Mouse (Mus musculus): Measurements from ENCODE around the gene Ccdc194.
"Not testable (repeated sequence)": the region's sequence is repeated elsewhere in the genome, so short reads cannot be mapped to it uniquely, and the experiment has no call there.

Ccdc194 gene

DNA sequence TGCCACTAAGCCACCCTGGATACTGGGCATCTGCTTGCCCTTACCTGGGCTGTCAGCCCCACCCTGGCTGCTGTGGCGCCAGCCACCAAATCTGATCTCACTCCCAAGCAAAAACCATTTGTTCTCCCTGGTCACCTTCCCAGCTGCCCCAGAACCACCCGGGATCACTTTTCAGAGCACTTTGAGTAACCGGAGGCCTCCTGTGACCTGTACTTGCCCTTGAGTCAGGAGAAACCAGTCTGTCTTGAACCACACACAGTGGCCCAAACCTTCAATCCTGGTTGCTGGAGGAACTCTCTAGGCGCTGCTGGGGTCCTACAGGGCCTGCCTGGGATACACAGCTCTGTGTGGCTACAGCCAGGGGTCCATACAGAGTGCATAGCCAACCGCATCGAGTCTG is 27.3 kb upstream of the Ccdc194 start:
- peak; percentile 87 for DNase-seq

DNA sequence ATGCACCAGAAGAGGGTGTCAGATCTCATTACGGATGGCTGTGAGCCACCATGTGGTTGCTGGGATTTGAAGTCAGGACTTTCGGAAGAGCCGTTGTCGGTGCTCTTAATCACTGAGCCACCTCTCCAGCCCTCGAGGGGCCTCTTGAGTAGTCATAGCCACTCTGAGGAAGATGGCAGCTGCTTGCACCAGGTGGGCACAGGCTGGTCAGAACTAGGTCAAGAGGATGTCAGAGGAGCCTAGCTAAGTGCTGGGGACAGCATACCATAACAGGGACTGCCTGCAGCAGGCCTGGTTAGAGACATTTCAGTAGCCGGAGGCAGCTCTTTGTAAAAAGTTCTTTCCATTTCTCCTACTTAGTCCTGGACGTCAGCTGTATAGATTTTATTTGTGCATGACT is 25.2 kb upstream of the Ccdc194 start:
- no peak for DNase-seq

DNA sequence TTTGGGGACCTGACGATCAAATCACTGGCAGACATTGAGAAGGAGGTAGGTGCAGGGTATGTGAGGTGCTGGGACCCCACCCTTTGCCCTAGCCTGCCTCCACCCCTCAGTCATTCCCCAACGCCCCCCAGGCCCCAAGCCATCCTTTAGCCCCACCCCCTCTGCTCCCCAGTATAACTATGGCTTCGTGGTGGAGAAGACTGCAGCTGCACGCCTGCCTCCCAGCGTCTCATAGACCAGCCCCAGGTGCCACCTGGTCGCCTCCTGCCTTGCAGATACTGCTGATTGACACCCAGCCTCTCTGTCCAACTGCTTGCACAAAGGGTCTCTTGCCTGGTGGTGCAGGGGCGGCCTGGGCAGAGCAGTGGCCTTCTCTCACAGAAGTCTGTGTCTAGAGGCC is 22.1 kb upstream of the Ccdc194 start:
- DNase-seq, result no peak

DNA sequence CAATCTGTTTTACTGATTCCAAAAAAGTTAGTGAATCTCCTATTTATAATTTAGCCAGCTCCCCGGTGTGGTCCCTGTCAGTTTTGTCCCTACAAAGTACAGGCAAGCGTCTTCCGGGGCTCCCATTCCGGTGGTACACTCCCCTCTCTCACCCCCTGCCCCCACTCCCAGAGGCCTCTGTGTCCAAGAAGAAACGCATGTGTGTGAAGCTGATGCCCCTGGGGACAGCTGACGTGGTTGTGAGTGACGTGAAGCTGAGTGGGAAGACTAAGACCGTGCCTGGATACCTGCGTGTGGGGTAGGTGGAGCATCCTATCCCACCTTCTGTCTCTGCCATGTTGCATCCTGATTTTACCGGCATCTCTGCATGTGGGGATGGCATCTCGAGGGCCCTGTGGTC is 19.5 kb upstream of the Ccdc194 start:
- peak; percentile 90 for DNase-seq

DNA sequence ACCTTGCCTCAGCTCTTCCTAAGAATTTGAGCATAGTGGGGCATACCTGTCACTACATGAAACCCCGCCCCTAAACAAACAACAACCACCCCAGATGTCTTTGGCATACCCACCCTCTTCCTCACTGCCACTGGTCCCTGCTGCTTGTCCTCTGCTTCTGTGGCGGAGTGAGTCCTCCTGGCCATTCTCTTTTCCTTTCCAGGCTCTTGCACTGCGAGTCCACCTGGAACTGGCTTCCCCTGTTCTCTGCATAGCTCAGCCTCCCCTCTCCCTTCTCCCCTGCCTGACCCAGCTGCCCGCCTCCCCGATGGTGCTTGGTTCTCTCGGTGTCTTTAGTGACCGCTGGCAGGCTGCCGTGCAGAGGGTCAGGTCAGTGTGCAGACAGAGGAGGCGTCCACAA is 18.2 kb upstream of the Ccdc194 start:
- DNase-seq, result peak; percentile 91

DNA sequence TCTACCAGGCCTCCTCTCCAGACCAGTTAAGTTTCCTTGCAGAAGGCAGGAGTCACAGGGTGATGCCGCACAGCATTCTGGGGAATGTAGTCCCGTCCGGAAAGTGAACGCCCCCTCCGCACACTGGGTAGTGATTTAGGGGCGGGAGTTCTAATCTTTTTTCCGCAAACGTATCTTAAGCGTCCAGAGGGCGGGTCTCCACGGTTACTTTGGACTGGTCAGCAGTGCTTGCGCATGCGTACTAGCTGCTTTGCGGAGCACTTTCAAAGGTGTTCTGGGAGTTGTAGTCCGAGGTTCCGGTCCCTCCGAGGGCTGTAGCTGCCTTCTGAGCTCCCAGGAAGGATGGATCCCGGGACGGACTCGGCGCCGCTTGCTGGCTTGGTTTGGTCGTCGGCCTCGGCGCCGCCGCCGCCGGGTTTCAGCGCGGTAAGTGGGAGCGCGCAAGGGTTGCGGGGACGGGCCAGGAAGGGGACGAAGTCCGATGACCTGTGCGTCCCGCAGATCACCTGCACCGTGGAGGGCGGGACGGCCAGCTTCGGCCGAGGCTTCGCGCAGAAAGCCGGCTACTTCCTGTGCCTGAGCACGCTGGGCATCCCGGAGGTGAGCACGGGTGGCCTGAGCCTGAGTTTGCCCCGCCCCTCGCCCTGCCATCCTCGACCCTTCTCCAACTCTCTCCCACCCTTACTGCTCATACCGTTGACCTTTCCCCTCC is 17.3 kb upstream of the Ccdc194 start, which contains the start of gene Mvb12a:
Gene Mvb12a, plus strand, starts transcription at position 291 of the 712 bp plus-strand sequence.
- peak; percentile 100 for DNase-seq

DNA sequence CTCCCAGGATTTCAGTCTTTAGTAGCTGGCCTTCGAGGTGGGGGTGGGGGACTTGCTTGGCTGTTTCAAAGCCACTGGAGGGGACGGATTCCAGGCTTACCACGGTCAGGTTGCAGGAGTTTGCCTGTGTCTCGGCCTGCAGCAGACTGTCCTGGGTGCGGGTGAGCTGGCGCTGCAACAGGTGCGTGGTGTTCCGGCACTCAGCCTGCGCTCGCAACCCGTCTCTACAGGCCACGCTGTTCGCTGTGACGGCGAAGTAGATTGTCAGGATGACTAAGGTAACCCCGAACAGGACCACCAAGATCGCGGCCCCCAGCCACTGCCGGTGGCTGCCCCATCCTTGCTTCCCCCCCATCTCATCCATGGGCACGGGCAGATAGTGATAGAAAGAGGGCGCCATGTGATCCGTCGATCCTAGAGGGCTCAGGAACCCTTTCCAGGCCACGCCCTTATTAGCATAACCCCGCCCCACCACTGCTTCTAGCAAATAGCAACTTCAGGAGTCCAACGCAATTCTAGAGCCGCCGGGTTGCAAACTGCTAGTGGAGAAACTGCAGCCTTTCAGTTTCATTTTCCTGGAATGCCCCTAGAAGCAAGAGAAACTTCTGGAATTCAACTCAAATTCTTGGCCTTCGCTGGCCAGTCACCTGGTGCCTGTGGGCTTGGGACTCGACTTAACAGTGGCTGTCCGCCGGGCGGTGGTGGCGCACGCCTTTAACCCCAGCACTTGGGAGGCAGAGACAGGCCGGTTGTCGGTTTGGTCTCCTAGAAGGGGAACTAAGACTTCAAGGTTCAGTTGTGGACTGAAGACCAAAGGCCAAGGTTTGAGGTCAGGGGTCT is 11.7 kb upstream of the Ccdc194 start, which contains the start of gene Bst2:
Gene Bst2, minus strand, starts transcription at position 429 of the 840 bp plus-strand sequence.
- DNase-seq, result peak; percentile 100

DNA sequence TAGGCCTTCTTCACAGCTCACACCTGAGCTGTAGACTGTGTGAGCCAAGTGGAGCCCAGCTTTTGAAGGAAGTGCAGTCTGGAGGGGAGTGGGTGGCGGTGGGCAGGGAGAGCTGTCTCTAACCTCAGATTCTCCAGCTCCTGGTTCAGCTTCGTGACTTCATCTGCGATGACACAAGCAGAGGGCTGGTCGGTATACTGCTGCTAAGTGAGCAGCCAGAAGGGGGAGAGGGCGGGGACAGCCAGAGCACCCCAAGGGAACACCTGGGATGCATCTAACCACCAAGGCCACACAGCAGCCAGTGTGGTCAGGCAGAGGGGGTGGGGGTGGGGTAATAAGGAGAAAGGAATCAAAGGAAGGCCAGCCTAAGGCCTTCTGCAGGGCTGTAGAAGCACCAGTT is 10.2 kb upstream of the Ccdc194 start:
- peak; percentile 89 for DNase-seq

DNA sequence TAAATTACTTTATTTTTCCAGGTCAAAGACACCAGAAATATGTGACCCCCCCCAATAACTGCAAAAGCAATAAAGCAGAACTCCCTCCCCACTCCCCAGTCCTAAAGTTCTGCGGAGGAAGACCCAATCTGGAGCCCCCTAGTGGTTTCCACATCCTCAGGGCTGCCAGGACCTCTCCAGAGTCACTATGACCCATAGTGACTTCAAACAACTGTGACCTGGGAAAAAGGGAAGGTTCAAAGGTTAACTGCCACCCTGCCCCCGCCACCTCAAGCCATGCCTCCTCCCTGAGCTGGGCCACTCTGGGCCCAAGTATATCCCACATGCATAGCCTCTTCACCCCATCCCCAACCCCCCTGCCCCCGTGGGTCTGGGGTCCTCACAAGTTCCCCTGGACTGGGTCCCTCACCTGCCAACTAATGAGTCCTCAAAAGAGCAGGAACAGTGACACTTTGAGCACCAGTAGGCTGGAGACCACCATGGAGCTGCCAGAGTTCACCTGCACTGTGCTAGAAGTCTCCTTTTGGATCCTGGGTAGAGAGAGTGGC is 8.8 kb upstream of the Ccdc194 start:
- DNase-seq, result peak; percentile 93

DNA sequence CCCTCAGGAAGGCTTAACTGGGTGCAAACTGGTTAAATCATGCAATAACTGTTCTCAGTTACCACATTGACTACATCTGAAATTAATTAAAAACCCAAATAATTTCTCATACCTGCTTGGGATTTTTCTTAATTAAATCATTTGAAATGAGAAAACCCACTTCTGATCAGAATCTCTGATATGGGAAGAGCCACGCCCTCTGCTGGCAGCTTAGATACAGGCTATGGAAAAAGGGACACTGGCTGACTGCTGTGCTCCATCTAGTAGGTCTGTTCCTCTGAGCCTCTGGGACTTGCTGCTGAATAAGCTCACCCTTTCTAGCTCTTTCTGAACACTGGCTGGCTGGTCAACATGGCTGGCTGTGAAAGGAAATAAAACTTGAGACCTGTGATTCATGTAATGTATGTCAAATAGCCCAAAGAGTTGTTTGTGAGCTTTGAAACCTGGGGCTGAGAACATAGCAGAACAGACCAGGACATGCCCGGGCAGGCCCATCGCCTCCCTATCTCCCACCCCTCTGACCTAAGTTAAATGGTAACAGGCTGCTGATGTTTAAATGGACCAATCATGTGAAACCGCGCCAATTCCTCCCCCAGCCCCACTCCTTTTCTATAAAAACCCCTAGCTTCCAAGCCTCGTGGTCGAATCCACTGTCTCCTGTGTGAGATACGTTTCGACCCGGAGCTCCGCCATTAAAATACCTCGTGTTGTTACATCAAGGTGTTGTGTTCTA is 5.4 kb upstream of the Ccdc194 start:
- peak; percentile 92 for DNase-seq

DNA sequence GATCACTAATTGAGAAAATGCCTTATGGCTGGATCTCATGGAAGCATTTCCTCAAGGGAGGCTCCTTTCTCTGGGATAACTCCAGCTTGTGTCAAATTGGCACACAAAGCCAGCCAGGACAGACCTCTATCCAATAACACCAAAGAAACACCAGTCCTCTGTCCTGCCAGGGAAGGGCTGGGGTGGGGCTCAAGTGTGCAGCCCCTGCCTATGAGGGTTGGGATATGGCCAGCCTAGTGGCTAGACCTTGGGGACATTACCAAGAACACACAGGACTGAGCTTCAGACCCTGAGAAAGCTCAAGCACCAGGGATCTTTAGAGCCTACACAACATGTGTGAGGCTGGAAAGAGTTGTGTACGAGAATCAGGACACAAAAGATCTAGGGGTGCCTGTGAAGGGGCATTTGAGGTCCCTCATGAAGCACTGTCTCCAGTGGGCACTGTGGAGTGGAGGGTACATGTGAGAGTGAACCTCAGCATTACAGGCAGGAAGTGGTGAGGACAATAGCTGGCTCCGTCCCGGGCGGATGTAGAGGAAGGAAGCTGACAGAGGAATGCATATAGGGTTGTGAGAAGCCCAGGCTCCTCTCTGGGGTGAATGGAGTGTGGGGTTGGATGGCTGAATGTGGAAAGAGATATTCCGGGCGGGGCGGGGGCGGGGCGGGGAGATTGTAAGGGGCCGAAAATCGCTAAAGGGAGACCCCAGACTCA is 3.0 kb upstream of the Ccdc194 start:
- peak; percentile 98 for DNase-seq

DNA sequence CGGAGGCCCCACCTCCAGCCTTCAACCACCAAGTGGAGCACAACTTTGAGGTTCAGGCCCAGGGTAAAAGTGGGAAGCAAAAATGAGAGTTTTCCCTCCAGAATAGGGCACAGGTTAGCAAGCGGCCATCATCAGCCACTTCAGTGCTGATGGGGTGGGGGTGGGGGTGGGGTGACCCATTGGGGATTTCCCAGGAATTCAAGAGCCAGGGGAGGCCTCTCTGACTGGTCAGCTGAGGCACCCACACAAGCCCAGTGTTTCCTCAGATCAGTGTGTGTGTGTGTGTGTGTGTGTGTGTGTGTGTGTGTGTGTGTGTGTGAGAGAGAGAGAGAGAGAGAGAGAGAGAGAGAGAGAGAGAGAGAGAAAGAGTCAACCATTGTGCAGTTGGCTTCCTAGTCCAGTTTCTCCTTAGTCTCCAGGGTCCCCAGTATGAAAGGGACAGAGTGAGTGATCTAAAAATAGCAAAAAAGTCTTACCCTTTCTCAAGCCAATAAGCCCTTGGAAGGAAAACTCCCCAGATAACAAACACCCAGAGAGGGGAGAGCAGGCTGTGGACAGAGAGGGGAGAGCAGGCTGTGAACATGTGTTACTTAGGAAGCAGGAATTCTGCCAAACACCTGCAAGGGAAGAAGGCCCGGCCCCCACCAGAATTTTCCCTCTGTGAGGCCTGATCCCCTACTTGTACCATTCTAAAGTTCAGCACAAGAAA is 1.8 kb upstream of the Ccdc194 start:
- DNase-seq, result peak; percentile 94

DNA sequence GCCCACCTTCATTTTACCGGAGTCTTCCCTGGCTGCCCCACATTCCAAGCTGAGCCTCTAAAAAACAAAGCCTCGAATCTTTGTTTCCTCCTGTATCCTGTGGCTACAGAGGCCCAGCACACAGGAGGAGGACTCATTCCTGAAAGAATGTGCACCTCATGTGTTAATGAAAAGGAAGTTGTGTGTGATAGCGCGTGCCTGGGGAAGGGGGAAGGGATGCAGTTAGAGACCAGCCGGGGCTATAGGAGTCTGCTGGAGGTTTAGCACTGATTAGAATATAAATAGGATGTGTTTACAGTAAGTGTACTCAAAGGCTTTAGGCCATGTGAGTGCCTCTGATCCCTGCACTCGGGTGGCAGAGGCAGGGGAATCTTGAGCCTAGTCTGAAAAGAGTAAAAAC is 761 bp upstream of the Ccdc194 start:
- DNase-seq, result peak; percentile 91

DNA sequence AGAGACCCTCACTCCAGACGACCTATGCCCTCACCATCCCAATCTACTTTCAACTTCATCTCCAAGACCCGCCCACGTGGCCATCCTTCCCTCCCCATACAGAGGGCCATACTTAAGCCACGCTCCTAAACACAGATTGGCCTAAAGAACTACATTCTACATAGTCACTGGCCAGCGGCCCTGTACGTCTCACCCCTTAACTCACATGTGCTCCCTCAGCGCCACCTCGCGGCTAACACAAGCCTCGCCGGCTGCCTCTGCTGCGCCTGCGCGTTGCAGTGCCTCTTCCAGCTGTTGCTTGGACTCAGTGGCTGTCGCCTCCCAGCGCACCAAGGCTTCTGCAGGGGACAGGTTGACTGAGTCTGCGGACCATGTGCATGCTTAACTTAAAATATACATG is 3.9 kb downstream of the Ccdc194 start:
- DNase-seq, result peak; percentile 99

DNA sequence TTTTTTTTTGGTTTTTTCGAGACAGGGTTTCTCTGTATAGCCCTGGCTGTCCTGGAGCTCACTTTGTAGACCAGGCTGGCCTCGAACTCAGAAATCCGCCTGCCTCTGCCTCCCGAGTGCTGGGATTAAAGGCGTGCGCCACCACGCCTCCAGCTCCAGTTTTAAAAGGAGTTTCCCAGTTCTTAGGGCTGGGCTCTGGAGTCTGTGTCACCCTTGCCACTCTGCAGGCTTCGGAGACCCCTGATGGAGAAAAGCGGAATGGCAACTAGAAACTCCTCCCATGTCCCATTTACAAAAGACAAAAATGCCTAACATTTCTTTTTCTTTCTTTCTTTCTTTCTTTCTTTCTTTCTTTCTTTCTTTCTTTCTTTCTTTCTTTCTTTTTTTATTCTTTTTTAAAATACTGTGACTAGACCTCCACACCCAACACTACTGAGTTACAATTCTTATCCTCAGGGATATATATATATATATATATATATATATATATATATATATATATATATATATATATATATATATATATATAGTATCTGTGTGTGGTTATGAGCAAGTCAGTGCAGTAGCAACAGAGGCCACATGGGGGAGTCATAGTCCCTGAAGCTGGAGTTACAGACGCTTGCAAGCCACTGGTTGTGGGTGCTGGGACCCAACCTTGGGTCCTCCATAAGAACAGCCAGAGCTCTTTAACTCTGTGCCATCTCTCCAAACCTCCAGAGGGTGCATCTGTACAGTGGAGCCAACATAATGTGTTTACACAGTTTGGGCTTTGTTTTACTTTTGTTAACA is 6.3 kb downstream of the Ccdc194 start:
- DNase-seq, result not testable (repeated sequence)

DNA sequence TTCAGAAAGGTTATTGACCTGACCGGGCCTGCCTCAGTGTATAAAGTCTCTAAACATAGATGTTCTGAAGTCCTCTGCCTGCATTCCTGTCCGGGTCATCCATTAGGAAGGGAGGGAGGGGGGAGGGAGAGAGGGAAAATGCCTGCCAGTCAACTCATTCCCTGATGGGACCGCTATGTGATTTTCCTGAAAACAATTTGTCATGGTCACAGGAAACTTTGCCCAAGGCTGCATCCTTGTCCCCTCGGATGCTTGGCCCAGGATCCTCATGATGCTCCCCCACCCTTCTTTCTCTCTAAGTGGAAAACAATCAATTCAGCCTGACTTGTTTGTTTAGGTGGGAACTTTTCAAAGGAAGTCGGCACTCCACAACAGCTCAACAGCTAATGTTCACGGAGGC is 8.7 kb downstream of the Ccdc194 start:
- DNase-seq, result no peak

DNA sequence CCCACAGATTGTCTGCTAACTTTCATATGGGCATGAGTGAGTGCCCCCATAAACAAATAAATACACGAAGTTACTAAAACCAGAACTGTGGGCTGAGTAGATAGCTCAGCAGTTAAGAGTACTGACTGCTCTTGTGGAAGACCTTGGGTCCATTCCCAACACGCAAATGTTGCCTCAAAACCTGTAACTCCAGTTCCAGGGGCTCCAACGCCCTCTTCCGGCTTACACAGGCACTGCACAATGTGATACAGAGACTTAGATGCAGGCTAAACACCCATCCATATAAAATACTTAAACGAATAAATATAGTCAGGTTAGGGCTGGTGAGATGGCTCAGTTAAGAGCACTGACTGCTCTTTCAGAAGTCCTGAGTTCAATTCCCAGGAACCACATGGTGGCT is 10.5 kb downstream of the Ccdc194 start:
- DNase-seq, result no peak

DNA sequence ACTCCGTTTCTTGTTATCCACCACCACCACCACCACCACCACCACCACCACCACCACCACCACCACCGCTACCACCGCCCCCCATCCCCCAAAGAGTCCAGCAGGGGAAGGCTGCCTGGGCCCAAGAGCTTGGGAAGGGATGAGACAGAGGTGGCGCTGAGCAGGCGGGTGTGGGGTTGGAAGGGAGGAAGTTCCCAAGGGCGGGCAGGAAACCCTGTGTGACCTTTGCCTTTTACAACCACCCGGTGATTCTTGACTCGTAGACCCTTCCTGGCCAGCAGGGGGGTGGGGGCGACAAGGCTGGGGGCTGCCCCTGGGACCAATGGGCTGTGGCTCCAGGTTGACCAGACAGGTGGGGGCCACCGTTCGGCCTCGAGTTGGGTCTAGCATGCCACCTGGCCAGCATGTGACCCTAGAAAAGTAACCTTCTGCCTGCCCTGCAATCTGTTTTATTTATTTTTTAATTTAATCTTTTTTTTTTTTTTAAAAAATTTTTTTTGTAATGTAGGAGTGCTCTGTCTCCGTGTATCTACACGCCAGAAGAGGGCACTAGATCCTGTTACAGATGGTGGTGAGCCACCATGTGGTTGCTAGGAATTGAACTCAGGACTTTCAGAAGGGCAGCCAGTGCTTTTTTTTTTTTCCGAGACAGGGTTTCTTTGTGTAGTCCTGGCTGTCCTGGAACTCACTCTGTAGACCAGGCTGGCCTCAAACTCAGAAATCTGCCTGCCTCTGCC is 12.3 kb downstream of the Ccdc194 start:
- no peak for DNase-seq

DNA sequence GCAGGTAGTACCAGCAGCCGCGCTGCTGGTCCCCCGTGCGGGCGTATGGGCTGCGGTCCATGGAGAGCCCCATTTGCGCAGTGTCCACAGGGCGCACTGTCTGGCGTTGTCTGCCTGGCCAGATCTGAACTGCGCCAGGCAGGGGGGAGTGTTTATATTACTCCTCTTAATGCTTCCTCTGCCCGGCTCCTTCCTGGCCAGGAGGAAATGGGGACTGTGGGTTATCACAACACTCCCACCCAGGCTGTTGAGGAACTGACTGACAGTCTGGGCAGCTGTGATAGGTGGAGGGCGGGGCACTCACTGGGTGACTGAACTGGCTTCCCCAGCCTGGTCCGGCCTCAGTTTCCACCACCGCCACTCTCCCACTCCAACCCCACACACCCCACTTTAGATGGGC is 13.9 kb downstream of the Ccdc194 start, which contains the start of gene Plvap:
Gene Plvap, minus strand, starts transcription at position 109 of the 400 bp plus-strand sequence.
- DNase-seq, result peak; percentile 95

DNA sequence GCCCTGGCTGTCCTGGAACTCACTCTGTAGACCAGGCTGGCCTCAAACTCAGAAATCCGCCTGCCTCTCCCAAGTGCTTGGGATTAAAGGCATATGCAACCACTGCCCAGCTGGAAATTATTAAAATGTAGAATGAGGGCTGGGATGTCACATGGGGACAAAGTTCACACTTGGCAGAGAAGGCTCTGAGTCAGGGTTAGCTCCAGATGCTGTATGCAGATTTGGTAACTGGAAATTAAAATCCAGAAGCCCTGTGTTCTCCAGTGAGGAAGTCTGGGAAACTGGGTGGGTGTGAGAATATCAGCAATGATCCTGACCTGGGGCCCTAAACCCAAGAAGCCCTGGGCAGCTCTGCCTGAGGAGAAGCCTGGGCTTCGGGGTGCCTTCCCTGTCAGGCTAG is 16.2 kb downstream of the Ccdc194 start:
- peak; percentile 94 for DNase-seq
